Mouse (Mus musculus): ENCODE data around the gene Inppl1. TPM values are rescaled to one million over a fixed set of nuclear protein-coding genes. Genes with fewer than 3 reads are reported as not detected.

The Inppl1 gene
- polyA plus RNA-seq (2012) = 0.50 and 1.3 TPM in 2 replicates

- Histone ChIP-seq H3K27me3 (ENCODE audit: control insufficient read depth) (peaks cover 47% of the 10 kb centered on the region), H3K36me3 (ENCODE audit: control insufficient read depth) (peaks cover 4% of the 10 kb centered on the region; the same call in 1 of the 2 replicates), H3K4me3 (replicated peaks) (peak within 1 kb of the TSS; percentile 65), H3K9me3 (ENCODE audit: control insufficient read depth, low read length) (no peaks in the 10 kb centered on the region), H3K4me1 (ENCODE audit: control insufficient read depth) (peaks cover 23% of the 10 kb centered on the region)
- no peak for TF ChIP-seq TAL1 (IDR thresholded peaks at IDR 0.05; ENCODE audit: low read length)
These were observed at the start of gene Inppl1 for GRCm38 (mm10) chr7:101837606-101838471. Gene Inppl1, minus strand, starts transcription at chr7:101838229.

GRCm38 (mm10) chr7:101886274-101886673 is 48.2 kb upstream of the Inppl1 start:
- H3K4me1 ChIP-seq (ENCODE audit: control insufficient read depth) = peaks cover 2% of the 10 kb centered on the region
- H3K4me3 ChIP-seq (replicated peaks) = no peak overlapping the region
- TF ChIP-seq GATA1 (IDR thresholded peaks at IDR 0.05; ENCODE audit: low read length) (no peak), TAL1 (IDR thresholded peaks at IDR 0.05; ENCODE audit: low read length) (no peak)
- no peaks in the 10 kb centered on the region for H3K36me3 ChIP-seq (ENCODE audit: control insufficient read depth)
- peaks cover 7% of the 10 kb centered on the region; the same call in 1 of the 2 replicates for H3K27me3 ChIP-seq (ENCODE audit: control insufficient read depth)
- no peaks in the 10 kb centered on the region for H3K9me3 ChIP-seq (ENCODE audit: control insufficient read depth, low read length)

- TF ChIP-seq TAL1 (IDR thresholded peaks at IDR 0.05; ENCODE audit: low read length) (no peak), GATA1 (IDR thresholded peaks at IDR 0.05; ENCODE audit: low read length) (no peak)
- Histone ChIP-seq H3K27me3 (ENCODE audit: control insufficient read depth) (peaks cover 2% of the 10 kb centered on the region; the same call in 1 of the 2 replicates), H3K4me1 (ENCODE audit: control insufficient read depth) (no peaks in the 10 kb centered on the region), H3K36me3 (ENCODE audit: control insufficient read depth) (no peaks in the 10 kb centered on the region), H3K4me3 (replicated peaks) (no peak overlapping the region), H3K9me3 (ENCODE audit: control insufficient read depth, low read length) (no peaks in the 10 kb centered on the region)
These were observed 46.1 kb upstream of the Inppl1 start for GRCm38 (mm10) chr7:101884160-101884559.

GRCm38 (mm10) chr7:101882413-101883154 is 44.6 kb upstream of the Inppl1 start:
- TF ChIP-seq GATA1 (IDR thresholded peaks at IDR 0.05; ENCODE audit: low read length) = no peak
- TF ChIP-seq TAL1 (IDR thresholded peaks at IDR 0.05; ENCODE audit: low read length) = no peak
- Histone ChIP-seq H3K4me3 (replicated peaks) (no peak overlapping the region), H3K4me1 (ENCODE audit: control insufficient read depth) (no peaks in the 10 kb centered on the region), H3K9me3 (ENCODE audit: control insufficient read depth, low read length) (no peaks in the 10 kb centered on the region), H3K36me3 (ENCODE audit: control insufficient read depth) (no peaks in the 10 kb centered on the region), H3K27me3 (ENCODE audit: control insufficient read depth) (no peaks in the 10 kb centered on the region)

- Histone ChIP-seq H3K4me1 (ENCODE audit: control insufficient read depth) (no peaks in the 10 kb centered on the region), H3K27me3 (ENCODE audit: control insufficient read depth) (no peaks in the 10 kb centered on the region), H3K36me3 (ENCODE audit: control insufficient read depth) (no peaks in the 10 kb centered on the region), H3K4me3 (replicated peaks) (no peak overlapping the region), H3K9me3 (ENCODE audit: control insufficient read depth, low read length) (no peaks in the 10 kb centered on the region)
- TF ChIP-seq TAL1 (IDR thresholded peaks at IDR 0.05; ENCODE audit: low read length) (no peak), GATA1 (IDR thresholded peaks at IDR 0.05; ENCODE audit: low read length) (no peak)
These were observed 42.8 kb upstream of the Inppl1 start for GRCm38 (mm10) chr7:101880855-101881254.

- Histone ChIP-seq H3K27me3 (ENCODE audit: control insufficient read depth) (no peaks in the 10 kb centered on the region), H3K4me3 (replicated peaks) (no peak overlapping the region), H3K4me1 (ENCODE audit: control insufficient read depth) (peaks cover 3% of the 10 kb centered on the region; the same call in 1 of the 2 replicates), H3K36me3 (ENCODE audit: control insufficient read depth) (no peaks in the 10 kb centered on the region), H3K9me3 (ENCODE audit: control insufficient read depth, low read length) (no peaks in the 10 kb centered on the region)
- TF ChIP-seq TAL1 (IDR thresholded peaks at IDR 0.05; ENCODE audit: low read length) = no peak
- no peak for TF ChIP-seq GATA1 (IDR thresholded peaks at IDR 0.05; ENCODE audit: low read length)
These were observed 37.9 kb upstream of the Inppl1 start for GRCm38 (mm10) chr7:101875978-101876377.

GRCm38 (mm10) chr7:101871296-101871695 is 33.3 kb upstream of the Inppl1 start:
- Histone ChIP-seq H3K27me3 (ENCODE audit: control insufficient read depth) (no peaks in the 10 kb centered on the region), H3K9me3 (ENCODE audit: control insufficient read depth, low read length) (no peaks in the 10 kb centered on the region), H3K4me3 (replicated peaks) (no peak overlapping the region), H3K4me1 (ENCODE audit: control insufficient read depth) (peaks cover 3% of the 10 kb centered on the region; the same call in 1 of the 2 replicates), H3K36me3 (ENCODE audit: control insufficient read depth) (no peaks in the 10 kb centered on the region)
- TF ChIP-seq TAL1 (IDR thresholded peaks at IDR 0.05; ENCODE audit: low read length) = no peak
- TF ChIP-seq GATA1 (IDR thresholded peaks at IDR 0.05; ENCODE audit: low read length) = no peak

GRCm38 (mm10) chr7:101870629-101871028 is 32.6 kb upstream of the Inppl1 start, which contains the start of gene Folr1:
Gene Folr1, minus strand, starts transcription at chr7:101870788.
- Histone ChIP-seq H3K9me3 (ENCODE audit: control insufficient read depth, low read length) (no peaks in the 10 kb centered on the region), H3K36me3 (ENCODE audit: control insufficient read depth) (no peaks in the 10 kb centered on the region), H3K4me3 (replicated peaks) (no peak within 1 kb of the TSS), H3K27me3 (ENCODE audit: control insufficient read depth) (no peaks in the 10 kb centered on the region), H3K4me1 (ENCODE audit: control insufficient read depth) (peaks cover 3% of the 10 kb centered on the region; the same call in 1 of the 2 replicates)
- no peak for TF ChIP-seq TAL1 (IDR thresholded peaks at IDR 0.05; ENCODE audit: low read length)
- no peak for TF ChIP-seq GATA1 (IDR thresholded peaks at IDR 0.05; ENCODE audit: low read length)

GRCm38 (mm10) chr7:101869163-101869500 is 31.1 kb upstream of the Inppl1 start:
- no peak overlapping the region for H3K4me3 ChIP-seq (replicated peaks)
- H3K4me1 ChIP-seq (ENCODE audit: control insufficient read depth) = peaks cover 3% of the 10 kb centered on the region; the same call in 1 of the 2 replicates
- H3K27me3 ChIP-seq (ENCODE audit: control insufficient read depth) = no peaks in the 10 kb centered on the region
- TF ChIP-seq TAL1 (IDR thresholded peaks at IDR 0.05; ENCODE audit: low read length) (no peak), GATA1 (IDR thresholded peaks at IDR 0.05; ENCODE audit: low read length) (no peak)
- no peaks in the 10 kb centered on the region for H3K36me3 ChIP-seq (ENCODE audit: control insufficient read depth)
- H3K9me3 ChIP-seq (ENCODE audit: control insufficient read depth, low read length) = no peaks in the 10 kb centered on the region
